Mouse (Mus musculus): ENCODE measurements around the gene Kcnq2. TPM values are rescaled to one million over a fixed set of nuclear protein-coding genes. Genes with fewer than 3 reads are reported as not detected.

Gene Kcnq2
- total and polyA plus RNA-seq, 3 experiments = 0.19 to 0.57 TPM; not detected in 1

DNA sequence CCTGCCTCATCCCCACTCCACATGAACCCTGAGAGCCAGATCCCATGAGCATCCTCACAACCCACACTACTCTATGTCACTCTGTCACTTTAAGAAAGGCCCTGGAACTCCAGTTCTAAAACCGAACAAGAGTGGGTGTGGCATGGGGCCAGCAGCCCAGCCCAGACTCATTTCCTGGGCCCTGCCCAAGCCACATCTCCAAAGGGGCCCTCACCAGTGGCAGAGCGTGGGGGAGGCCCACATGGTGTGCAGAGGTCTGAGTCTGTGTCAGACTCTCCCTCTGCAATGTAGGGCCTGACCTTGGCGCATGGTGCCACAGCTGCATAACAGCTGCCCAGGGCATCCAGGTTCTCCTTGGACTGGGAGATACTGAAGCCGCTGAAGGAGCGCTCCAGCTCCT lies 54.2 kb downstream of the Kcnq2 start:
- peak; percentile 80 for DNase-seq (ENCODE audit: low read depth, low spot score)
- Histone ChIP-seq H3K79me2 (ENCODE audit: control insufficient read depth, insufficient read depth, low read length, poor library complexity) (peaks cover 7% of the 10 kb centered on the region), H3K27me3 (ENCODE audit: control insufficient read depth in 1 of 2, insufficient read depth in 2 of 2, low read length in 2 of 2) (no peaks in the 10 kb centered on the region; a peak in 1 of 4 replicates), H3K4me3 (ENCODE audit: control insufficient read depth in 1 of 2, insufficient read depth in 1 of 2, low read depth in 2 of 2, low read length in 2 of 2) (peak overlapping the region; percentile 53 to 76), H3K36me3 (ENCODE audit: control insufficient read depth in 1 of 2, insufficient read depth in 2 of 2, low read length in 2 of 2) (peaks cover 0 to 15% of the 10 kb centered on the region in 2 experiments; a peak in 2 of 4 replicates), H3K27ac (ENCODE audit: control insufficient read depth, low read depth, low read length) (peak overlapping the region; percentile 40), H3K9me3 (replicated peaks; ENCODE audit: insufficient read depth, low read length) (no peaks in the 10 kb centered on the region), H3K9ac (ENCODE audit: control insufficient read depth, low read depth, low read length, poor library complexity, severe bottlenecking) (peak overlapping the region; percentile 85), H3K4me1 (ENCODE audit: control insufficient read depth in 1 of 2, insufficient read depth in 2 of 2, low read length in 2 of 2) (peaks cover 2 to 25% of the 10 kb centered on the region in 2 experiments; a peak in 2 of 4 replicates)
- TF ChIP-seq POLR2A (IDR thresholded peaks at IDR 0.05; ENCODE audit: control insufficient read depth in 1 of 2, insufficient read depth in 1 of 2, low read depth in 1 of 2, low read length in 2 of 2, poor library complexity in 1 of 2) (peak; percentile 75 to 87), GABPA (IDR thresholded peaks at IDR 0.05; ENCODE audit: low read depth, low read length) (no peak), MYC (IDR thresholded peaks at IDR 0.05; ENCODE audit: low read depth, low read length) (peak; percentile 69), USF2 (IDR thresholded peaks at IDR 0.05; ENCODE audit: borderline replicate concordance in 1 of 2, insufficient read depth in 1 of 2, low read depth in 1 of 2, low read length in 2 of 2) (no peak), HCFC1 (IDR thresholded peaks at IDR 0.05; ENCODE audit: low read depth, low read length) (0 out of 2 replicates have a peak, but pooled peaks have one; percentile 7), USF1 (IDR thresholded peaks at IDR 0.05; ENCODE audit: low read depth, low read length) (no peak), TBP (IDR thresholded peaks at IDR 0.05; ENCODE audit: low read depth, low read length) (0 out of 2 replicates have a peak, but pooled peaks have one; percentile 37), POLR2AphosphoS5 (IDR thresholded peaks at IDR 0.05; ENCODE audit: borderline replicate concordance, low read depth, low read length) (no peak), ZC3H11A (IDR thresholded peaks at IDR 0.05; ENCODE audit: low read depth, low read length) (no peak), MAFK (IDR thresholded peaks at IDR 0.05; ENCODE audit: borderline replicate concordance, low read depth, low read length) (no peak), POLR2AphosphoS2 (IDR thresholded peaks at IDR 0.05; ENCODE audit: low read length) (no peak), ZMIZ1 (IDR thresholded peaks at IDR 0.05; ENCODE audit: low read depth, low read length) (no peak), BHLHE40 (IDR thresholded peaks at IDR 0.05; ENCODE audit: borderline replicate concordance, low read depth, low read length) (no peak), ZKSCAN1 (IDR thresholded peaks at IDR 0.05; ENCODE audit: low read depth, low read length) (no peak), RAD21 (IDR thresholded peaks at IDR 0.05; ENCODE audit: low read depth, low read length) (no peak), MXI1 (IDR thresholded peaks at IDR 0.05; ENCODE audit: low read depth, low read length) (peak; percentile 49; the same call in 1 of the 2 replicates), MEF2A (IDR thresholded peaks at IDR 0.05; ENCODE audit: extremely low read depth, insufficient replicate concordance, low read depth, low read length, poor library complexity, severe bottlenecking) (no peak), MAX (IDR thresholded peaks at IDR 0.05; ENCODE audit: low read length) (peak; percentile 54; the same call in 1 of the 2 replicates), UBTF (IDR thresholded peaks at IDR 0.05; ENCODE audit: borderline replicate concordance, insufficient read depth, low read depth, low read length) (no peak), MAZ (IDR thresholded peaks at IDR 0.05; ENCODE audit: low read depth, low read length) (no peak), GATA1 (IDR thresholded peaks at IDR 0.05; ENCODE audit: low read depth, low read length) (no peak), SMC3 (IDR thresholded peaks at IDR 0.05; ENCODE audit: low read depth, low read length) (no peak), CHD1 (IDR thresholded peaks at IDR 0.05; ENCODE audit: low read depth, low read length) (no peak), RCOR1 (IDR thresholded peaks at IDR 0.05; ENCODE audit: low read depth, low read length) (no peak), CHD2 (IDR thresholded peaks at IDR 0.05; ENCODE audit: low read length) (no peak), ZNF384 (IDR thresholded peaks at IDR 0.05; ENCODE audit: low read depth, low read length) (no peak), EP300 (IDR thresholded peaks at IDR 0.05; ENCODE audit: low read depth in 1 of 2, low read length in 2 of 2) (peak in 1 of 2 experiments; percentile 37; a peak in 1 of 4 replicates), NELFE (IDR thresholded peaks at IDR 0.05; ENCODE audit: low read depth, low read length) (peak; percentile 69), KAT2A (conservative IDR thresholded peaks at IDR 0.05; ENCODE audit: low read depth, low read length) (no peak), MYB (IDR thresholded peaks at IDR 0.05; ENCODE audit: low read depth, low read length) (no peak), NRF1 (IDR thresholded peaks at IDR 0.05; ENCODE audit: insufficient read depth, low read depth, low read length, poor library complexity, severe bottlenecking) (no peak), SIN3A (IDR thresholded peaks at IDR 0.05; ENCODE audit: low read length) (no peak; the same call in 1 of the 2 replicates), JUND (IDR thresholded peaks at IDR 0.05; ENCODE audit: low read depth, low read length) (no peak), TCF12 (IDR thresholded peaks at IDR 0.05; ENCODE audit: low read depth, low read length) (no peak)
